Mouse (Mus musculus) liver, embryonic 13.5 days (tissue): Measurements from ENCODE around the gene Ctla4. TPM values are rescaled to one million over a fixed set of nuclear protein-coding genes. Genes with fewer than 3 reads are reported as not detected.

Experiments used
- ATAC-seq: fragments of 200-750 bp; cut with Nextera tagmentation; 2 replicates; pipeline ENCODE4 v1.8.0; 2017; ENCODE audit warnings: low read depth, mild to moderate bottlenecking, moderate number of reproducible peaks, moderate library complexity
- DNase-seq: peaks from one replicate; pipeline ENCODE4 v3.0.0; 2022
- H3K27ac ChIP-seq: fragments of 300-500 bp; sonication (generic); 2 replicates; pipeline ENCODE4 v1.5.1; 2015; ENCODE audit warnings: moderate library complexity, mild to moderate bottlenecking, inconsistent platforms
- H3K27me3 ChIP-seq: fragments of 300-500 bp; sonication (generic); 2 replicates; pipeline ENCODE4 v1.6.1; 2015; ENCODE audit warnings: mild to moderate bottlenecking, inconsistent platforms
- H3K36me3 ChIP-seq: fragments of 300-500 bp; sonication (generic); 2 replicates; pipeline ENCODE4 v1.6.1; 2015; ENCODE audit warnings: mild to moderate bottlenecking, inconsistent platforms
- H3K4me1 ChIP-seq: fragments of 300-500 bp; sonication (generic); replicated peaks from 2 replicates; pipeline ENCODE4 v1.6.1; 2015; ENCODE audit warnings: inconsistent platforms
- H3K4me2 ChIP-seq: fragments of 300-500 bp; sonication (generic); 2 replicates; pipeline ENCODE4 v1.6.1; 2015; ENCODE audit warnings: inconsistent platforms, mild to moderate bottlenecking, moderate library complexity
- H3K4me3 ChIP-seq: fragments of 300-500 bp; sonication (generic); replicated peaks from 2 replicates; pipeline ENCODE4 v1.5.1; 2015; ENCODE audit warnings: mild to moderate bottlenecking, inconsistent platforms
- H3K9ac ChIP-seq: fragments of 300-500 bp; sonication (generic); 2 replicates; pipeline ENCODE4 v1.6.1; 2015; ENCODE audit warnings: mild to moderate bottlenecking, inconsistent platforms
- H3K9me3 ChIP-seq: fragments of 300-500 bp; sonication (generic); replicated peaks from 2 replicates; pipeline ENCODE4 v1.6.1; 2016; ENCODE audit warnings: inconsistent platforms
- WGBS: fragments of 180-500 bp; shearing (Covaris S2); methylation state at CpG from one replicate; pipeline ENCODE4 v1.1.7; 2015; ENCODE audit not compliant: insufficient replicate concordance; 5-methylcytosine and 5-hydroxymethylcytosine counted together
- polyA plus RNA-seq: library from polyadenylated mRNA; unstranded; fragments of >200 nt; fragmentation: Nextera tagmentation; extraction: Ambion mirVana; gene quantifications from 2 replicates; pipeline ENCODE4 v1.2.1, GENCODE M21; 2015

Gene Ctla4
- polyA plus RNA-seq, 1 experiment from 2014 or later: not detected

DNA sequence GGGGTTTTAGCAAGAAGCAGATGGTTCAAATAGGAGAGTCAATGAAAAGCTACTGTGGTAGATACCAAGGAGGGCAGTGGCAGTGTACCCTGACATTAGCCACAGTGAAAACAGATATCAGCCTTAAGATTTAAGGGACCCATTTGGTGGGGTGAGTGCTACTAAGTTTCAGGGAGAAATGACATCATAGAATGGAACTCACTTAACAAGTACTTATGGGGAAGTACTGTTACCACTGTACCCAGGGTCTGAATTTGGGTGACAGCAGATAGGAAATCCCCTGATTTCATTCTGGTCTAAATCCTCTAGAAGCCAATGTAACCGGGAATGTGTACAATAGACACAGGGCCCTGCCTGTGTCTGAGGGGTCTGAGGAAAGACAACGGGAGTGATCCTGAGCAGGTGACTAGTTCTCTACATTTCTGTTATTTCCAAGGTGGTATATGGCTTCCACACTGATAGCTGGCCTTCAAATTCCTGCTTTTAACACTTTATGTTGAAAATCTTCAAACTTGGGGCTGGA is 17.7 kb downstream of the Ctla4 start:
- Histone ChIP-seq H3K4me3 (no peak overlapping the region), H3K4me1 (no peaks in the 10 kb centered on the region), H3K4me2 (no peak overlapping the region), H3K27me3 (no peaks in the 10 kb centered on the region), H3K9me3 (no peaks in the 10 kb centered on the region), H3K27ac (no peak overlapping the region), H3K36me3 (no peaks in the 10 kb centered on the region), H3K9ac (no peak overlapping the region)
- DNase-seq: no peak
- WGBS: 66% methylated on average over 2 of the region's 2 CpGs
- no peak for ATAC-seq

DNA sequence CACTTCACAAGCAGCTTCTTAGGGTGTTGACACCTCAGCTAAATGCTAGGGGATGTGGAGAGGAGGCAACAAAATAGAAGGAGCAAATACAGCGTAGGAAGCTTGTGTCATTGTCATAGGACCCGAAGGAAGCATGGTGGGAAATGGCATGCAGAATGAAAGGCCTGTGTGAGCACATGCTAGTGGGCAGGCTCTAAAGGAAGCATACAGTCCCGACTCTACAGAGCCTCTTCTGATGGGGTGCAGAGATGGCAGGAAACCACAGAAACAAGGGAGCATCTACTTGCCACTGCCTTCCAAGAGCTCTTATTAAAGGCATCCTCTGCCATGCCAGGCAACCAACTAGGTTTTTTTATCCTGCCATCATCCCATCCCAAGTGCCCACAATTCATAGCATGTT is 20.7 kb downstream of the Ctla4 start:
- WGBS: 48% methylated on average over 3 of the region's 3 CpGs
- no peak for ATAC-seq
- H3K4me1 ChIP-seq: no peaks in the 10 kb centered on the region

DNA sequence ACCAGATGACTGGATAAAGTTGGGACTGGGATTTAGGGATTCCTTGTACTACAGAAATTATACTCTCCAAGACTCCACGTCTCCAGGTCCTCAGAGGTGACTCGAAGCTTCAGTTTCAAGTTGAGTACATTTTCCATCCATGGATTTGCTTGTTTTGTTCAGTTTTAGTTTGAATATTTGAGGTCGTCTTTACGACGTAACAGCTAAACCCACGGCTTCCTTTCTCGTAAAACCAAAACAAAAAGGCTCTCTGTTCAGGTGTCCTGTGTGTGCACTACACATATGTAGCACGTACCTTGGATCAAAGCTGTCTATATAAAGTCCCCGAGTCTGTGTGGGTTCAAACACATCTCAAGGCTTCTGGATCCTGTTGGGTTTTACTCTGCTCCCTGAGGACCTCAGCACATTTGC is 22.0 kb downstream of the Ctla4 start:
- Histone ChIP-seq H3K4me1 (no peaks in the 10 kb centered on the region), H3K27ac (no peak overlapping the region), H3K9me3 (no peaks in the 10 kb centered on the region), H3K4me2 (no peak overlapping the region), H3K36me3 (no peaks in the 10 kb centered on the region), H3K27me3 (no peaks in the 10 kb centered on the region), H3K4me3 (no peak overlapping the region), H3K9ac (no peak overlapping the region)
- ATAC-seq: no peak
- 65% methylated on average over 9 of the region's 9 CpGs for WGBS
- DNase-seq: no peak

More for the DNA sequence above, 20.7 kb downstream of the Ctla4 start:
- Histone ChIP-seq H3K27me3 (no peaks in the 10 kb centered on the region), H3K9ac (no peak overlapping the region), H3K27ac (no peak overlapping the region), H3K4me3 (no peak overlapping the region), H3K9me3 (no peaks in the 10 kb centered on the region), H3K4me2 (no peak overlapping the region), H3K36me3 (no peaks in the 10 kb centered on the region)
- no peak for DNase-seq

DNA sequence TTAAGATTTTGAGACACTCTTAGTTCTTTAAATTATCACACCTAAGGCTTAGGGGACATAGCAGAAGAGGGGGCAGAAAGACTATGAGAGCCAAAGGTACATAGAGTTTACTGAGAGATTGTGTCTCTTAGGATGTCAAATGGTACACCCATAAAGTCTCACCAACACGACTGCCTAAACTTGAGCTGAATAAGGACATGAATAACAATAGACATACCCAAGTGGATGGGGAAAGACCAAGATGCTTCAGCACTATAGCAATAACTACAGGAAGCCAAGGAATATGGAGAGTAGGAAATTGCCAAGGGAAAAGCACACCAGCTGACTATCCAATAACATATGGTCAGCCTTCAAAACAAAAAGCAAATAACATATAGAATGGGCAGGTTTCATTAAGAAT is 22.9 kb downstream of the Ctla4 start:
- Histone ChIP-seq H3K4me1 (no peaks in the 10 kb centered on the region), H3K9me3 (no peaks in the 10 kb centered on the region), H3K4me2 (no peak overlapping the region), H3K4me3 (no peak overlapping the region), H3K27me3 (no peaks in the 10 kb centered on the region), H3K27ac (no peak overlapping the region), H3K9ac (no peak overlapping the region), H3K36me3 (no peaks in the 10 kb centered on the region)
- ATAC-seq (no peak), DNase-seq (no peak)
- 53% methylated on average over 1 of the region's 1 CpGs for WGBS

DNA sequence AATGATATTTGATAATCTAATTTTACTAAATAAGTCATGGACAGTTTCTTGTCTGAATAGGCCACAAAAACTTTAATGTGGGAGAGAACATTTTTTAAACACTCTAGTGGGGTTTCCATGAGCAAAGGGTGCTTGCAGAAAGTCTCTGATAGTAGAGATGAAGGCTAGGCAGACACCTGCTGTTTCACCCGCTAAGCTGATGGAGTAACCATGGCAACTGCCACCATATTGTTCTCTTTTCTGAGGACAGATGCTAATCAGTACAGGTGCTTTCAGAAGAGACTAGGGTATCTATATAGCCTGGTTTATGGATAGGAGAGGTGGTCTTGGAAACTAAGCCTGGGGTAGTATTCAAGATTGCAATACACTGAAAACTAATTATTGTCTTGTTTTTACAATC is 24.0 kb downstream of the Ctla4 start:
- no peaks in the 10 kb centered on the region for H3K4me1 ChIP-seq
- H3K27me3 ChIP-seq: no peaks in the 10 kb centered on the region
- H3K36me3 ChIP-seq: no peaks in the 10 kb centered on the region
- no peaks in the 10 kb centered on the region for H3K9me3 ChIP-seq
- DNase-seq (no peak), ATAC-seq (no peak)
- no peak overlapping the region for H3K4me3 ChIP-seq
- H3K4me2 ChIP-seq: no peak overlapping the region
- H3K9ac ChIP-seq: no peak overlapping the region
- H3K27ac ChIP-seq: no peak overlapping the region
- WGBS: 50% methylated on average over 1 of the region's 1 CpGs

DNA sequence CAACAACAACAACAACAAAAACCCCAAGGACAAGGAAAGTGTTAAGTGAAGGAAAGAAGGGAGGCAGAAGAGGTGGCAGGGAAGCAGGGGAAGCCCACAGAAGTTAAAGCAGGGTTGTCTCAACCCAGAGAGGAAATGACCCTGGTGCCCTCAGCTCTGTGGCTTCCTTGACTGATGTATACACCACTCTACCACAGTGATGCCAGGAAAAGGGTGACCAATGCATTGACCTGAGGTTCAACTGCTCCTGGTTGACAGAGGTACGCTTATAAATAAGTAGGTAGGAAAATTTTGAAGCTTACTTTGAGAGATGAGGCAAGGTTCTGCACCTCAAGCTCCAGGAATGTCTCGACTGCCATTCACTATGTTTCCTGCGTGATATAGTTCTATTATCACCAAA is 24.8 kb downstream of the Ctla4 start:
- WGBS: 39% methylated on average over 3 of the region's 3 CpGs

DNA sequence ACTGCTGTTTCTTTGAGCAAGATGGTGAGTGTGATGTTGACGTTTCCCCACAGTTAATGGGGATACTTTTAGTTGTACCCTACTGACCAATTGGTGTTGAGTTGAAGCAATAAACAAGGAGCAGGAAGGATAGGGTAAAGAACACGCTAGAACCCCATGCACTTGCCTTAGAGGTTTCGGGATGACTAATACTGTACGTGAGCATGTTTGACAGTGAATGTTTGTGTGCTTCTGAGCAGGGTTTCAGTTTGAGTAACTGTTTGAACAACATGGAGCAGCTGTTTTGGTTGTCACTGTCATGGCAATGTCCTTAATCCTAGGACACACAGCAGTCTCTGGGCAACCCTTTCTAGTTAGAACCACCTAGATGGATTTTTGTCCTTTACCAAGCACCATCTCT is 26.5 kb downstream of the Ctla4 start:
- no peak for ATAC-seq
- Histone ChIP-seq H3K27ac (no peak overlapping the region), H3K4me1 (no peaks in the 10 kb centered on the region), H3K4me3 (no peak overlapping the region), H3K27me3 (no peaks in the 10 kb centered on the region), H3K36me3 (no peaks in the 10 kb centered on the region), H3K4me2 (no peak overlapping the region), H3K9ac (no peak overlapping the region), H3K9me3 (no peaks in the 10 kb centered on the region)
- no peak for DNase-seq
- WGBS: 59% methylated on average over 4 of the region's 4 CpGs

More for the DNA sequence above, 24.8 kb downstream of the Ctla4 start:
- Histone ChIP-seq H3K27ac (no peak overlapping the region), H3K4me2 (no peak overlapping the region), H3K4me1 (no peaks in the 10 kb centered on the region), H3K4me3 (no peak overlapping the region), H3K9me3 (no peaks in the 10 kb centered on the region), H3K36me3 (no peaks in the 10 kb centered on the region), H3K27me3 (no peaks in the 10 kb centered on the region), H3K9ac (no peak overlapping the region)
- DNase-seq (no peak), ATAC-seq (no peak)

DNA sequence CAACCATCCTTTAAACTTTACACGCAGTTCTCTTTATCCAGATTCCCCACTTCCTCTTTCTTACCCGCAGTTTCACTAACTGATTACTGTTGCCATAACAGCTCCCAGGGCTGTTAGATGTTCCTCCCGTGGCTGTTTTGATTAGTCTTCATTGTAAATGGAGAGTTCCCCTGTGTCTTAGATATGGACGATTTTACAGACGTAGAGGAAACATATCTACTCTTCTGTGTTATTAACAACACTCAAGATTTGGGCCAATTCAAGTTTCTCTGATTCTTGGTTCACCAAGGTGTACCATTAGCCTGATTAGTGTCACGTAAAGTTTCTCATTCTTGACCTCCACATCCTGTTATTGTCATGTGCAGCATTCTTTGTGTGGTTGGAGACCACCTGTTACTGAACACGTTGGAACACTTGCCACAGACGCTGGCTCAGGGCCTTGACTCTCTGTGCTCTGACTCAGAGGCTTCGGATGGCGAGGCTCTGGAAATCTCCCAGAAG is 29.5 kb downstream of the Ctla4 start:
- DNase-seq: no peak
- no peaks in the 10 kb centered on the region for H3K27me3 ChIP-seq
- 17% methylated on average over 10 of the region's 10 CpGs for WGBS
- H3K4me3 ChIP-seq: no peak overlapping the region
- H3K9ac ChIP-seq: no peak overlapping the region
- H3K9me3 ChIP-seq: no peaks in the 10 kb centered on the region
- ATAC-seq: no peak
- H3K4me2 ChIP-seq: no peak overlapping the region
- no peaks in the 10 kb centered on the region for H3K36me3 ChIP-seq
- no peak overlapping the region for H3K27ac ChIP-seq
- H3K4me1 ChIP-seq: no peaks in the 10 kb centered on the region

DNA sequence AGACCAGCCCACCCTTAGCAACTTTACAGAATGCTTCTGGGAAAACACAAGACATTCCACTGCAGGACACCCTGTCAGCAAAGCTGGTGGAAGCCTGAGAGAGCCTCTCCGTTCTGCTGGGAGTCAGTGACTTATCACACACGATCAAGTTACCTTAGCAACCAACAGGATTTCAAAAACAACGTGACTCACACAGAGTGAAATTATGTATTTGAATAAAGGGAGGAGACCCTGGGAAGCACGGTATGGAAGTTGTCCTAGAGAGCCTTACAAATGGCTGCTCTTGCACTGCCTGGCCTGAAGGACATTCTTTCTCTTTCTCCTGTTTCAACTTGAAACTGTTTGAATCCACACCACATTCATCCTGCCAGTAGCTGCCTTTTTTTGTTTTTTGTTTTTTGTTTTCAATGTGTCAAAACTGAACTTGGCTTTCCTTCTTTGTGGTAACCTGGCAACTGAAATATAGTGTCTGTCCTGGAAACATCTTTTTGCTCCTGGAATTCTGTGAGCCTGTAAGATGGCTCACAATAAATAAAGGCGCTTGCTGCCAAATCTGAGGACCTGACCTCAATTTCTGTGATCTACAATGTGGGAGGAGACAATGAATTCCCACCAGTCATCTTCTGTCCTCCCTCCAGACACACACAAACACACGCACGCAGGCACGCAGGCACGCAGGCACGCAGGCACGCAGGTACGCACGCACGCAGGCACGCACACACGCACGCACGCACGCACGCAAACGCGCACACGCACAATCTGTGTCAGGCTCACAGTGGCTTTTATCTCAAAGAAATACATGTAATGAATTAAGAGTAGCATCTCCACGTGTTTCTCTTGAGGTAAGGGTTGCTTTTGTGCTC is 33.9 kb downstream of the Ctla4 start:
- no peak overlapping the region for H3K27ac ChIP-seq
- WGBS: 77% methylated on average over 24 of the region's 24 CpGs
- no peaks in the 10 kb centered on the region for H3K9me3 ChIP-seq
- H3K9ac ChIP-seq: no peak overlapping the region
- no peak overlapping the region for H3K4me3 ChIP-seq
- ATAC-seq (no peak), DNase-seq (no peak)
- H3K36me3 ChIP-seq: no peaks in the 10 kb centered on the region
- H3K4me1 ChIP-seq: no peaks in the 10 kb centered on the region
- no peak overlapping the region for H3K4me2 ChIP-seq
- H3K27me3 ChIP-seq: no peaks in the 10 kb centered on the region

DNA sequence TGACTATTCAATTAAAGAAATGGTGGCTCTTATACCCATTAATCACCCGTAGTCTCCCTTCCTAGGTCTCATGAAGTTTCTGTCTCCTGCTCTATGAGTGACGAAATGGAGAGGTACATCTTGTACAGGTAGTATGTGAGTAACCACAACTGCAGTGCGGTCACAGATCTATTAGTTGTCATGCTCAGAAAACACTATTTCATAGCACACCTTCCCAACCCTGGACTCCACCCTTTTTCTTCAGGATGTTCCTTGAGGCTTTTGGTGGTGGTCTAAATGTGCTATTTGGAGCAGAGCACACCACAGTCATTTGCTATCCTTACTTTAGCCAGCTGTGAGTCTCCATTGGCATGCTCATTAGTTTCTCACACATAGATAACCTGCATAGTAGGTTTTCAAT is 42.2 kb downstream of the Ctla4 start:
- H3K4me1 ChIP-seq: no peaks in the 10 kb centered on the region
- ATAC-seq (no peak), DNase-seq (no peak)
- no peak overlapping the region for H3K27ac ChIP-seq
- 64% methylated on average over 3 of the region's 3 CpGs for WGBS
- no peak overlapping the region for H3K9ac ChIP-seq
- H3K4me2 ChIP-seq: no peak overlapping the region
- no peaks in the 10 kb centered on the region for H3K36me3 ChIP-seq
- H3K9me3 ChIP-seq: no peaks in the 10 kb centered on the region
- H3K27me3 ChIP-seq: no peaks in the 10 kb centered on the region
- no peak overlapping the region for H3K4me3 ChIP-seq

DNA sequence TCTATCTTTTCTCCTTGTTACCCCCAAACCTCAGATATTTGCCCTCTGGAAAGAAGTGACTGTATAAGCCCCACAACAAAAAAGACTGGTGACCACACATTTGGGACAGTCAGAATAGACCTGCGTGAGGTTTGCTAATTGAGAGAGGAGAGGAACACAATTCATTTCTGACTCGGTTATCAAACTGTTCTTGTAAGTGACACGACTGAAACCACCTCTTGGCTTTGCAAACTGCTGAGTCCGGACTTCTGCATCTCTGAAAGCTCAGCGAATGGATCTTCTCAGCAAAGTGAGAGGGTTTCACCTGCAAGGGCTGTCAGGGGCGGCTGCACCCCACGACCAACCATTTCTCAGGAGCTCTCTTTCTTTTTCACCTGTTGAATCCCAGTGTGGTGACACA is 43.6 kb downstream of the Ctla4 start:
- H3K9ac ChIP-seq: no peak overlapping the region
- no peaks in the 10 kb centered on the region for H3K9me3 ChIP-seq
- no peaks in the 10 kb centered on the region for H3K36me3 ChIP-seq
- DNase-seq: no peak
- no peak overlapping the region for H3K4me2 ChIP-seq
- no peak overlapping the region for H3K4me3 ChIP-seq
- no peak for ATAC-seq
- 63% methylated on average over 7 of the region's 7 CpGs for WGBS
- no peak overlapping the region for H3K27ac ChIP-seq
- H3K27me3 ChIP-seq: no peaks in the 10 kb centered on the region
- H3K4me1 ChIP-seq: no peaks in the 10 kb centered on the region
